Mouse (Mus musculus): ENCODE measurements around the gene Myo9a.

GRCm38 (mm10) chr9:59718237-59718636 lies 32.5 kb upstream of the Myo9a start:
- TF ChIP-seq POLR2A (IDR thresholded peaks at IDR 0.05; ENCODE audit: low read depth, low read length) (no peak), CTCF (conservative IDR thresholded peaks at IDR 0.05; ENCODE audit: insufficient read depth, insufficient read length, low read depth, low read length) (no peak)
